Mouse (Mus musculus): Measurements from ENCODE around the gene Trim43b. TPM values are rescaled to one million over a fixed set of nuclear protein-coding genes. Genes with fewer than 3 reads are reported as not detected.
"Not testable (repeated sequence)": the region's sequence is repeated elsewhere in the genome, so short reads cannot be mapped to it uniquely, and the experiment has no call there.

Trim43b gene
- 0.29 and 0.45 TPM in 2 replicates for polyA plus RNA-seq (2011; ENCODE audit: insufficient read depth, insufficient read length, low read depth, missing spikeins)

- not testable (repeated sequence) for H3K4me1 ChIP-seq (ENCODE audit: control insufficient read depth, insufficient read depth, low read length); H3K9ac ChIP-seq (ENCODE audit: low read depth, poor library complexity, severe bottlenecking); H3K9me3 ChIP-seq (replicated peaks; ENCODE audit: control insufficient read depth, insufficient read depth, low read length, poor library complexity, severe bottlenecking); H3K27me3 ChIP-seq (ENCODE audit: control insufficient read depth, insufficient read depth, low read length, poor library complexity, severe bottlenecking); H3K4me3 ChIP-seq (ENCODE audit: low read depth, low read length); H3K36me3 ChIP-seq (ENCODE audit: control insufficient read depth, insufficient read depth, low read length, poor library complexity, severe bottlenecking); H3K27ac ChIP-seq (ENCODE audit: insufficient read depth, low read length)
Measured at GRCm38 (mm10) chr9:89092735-89093134, at the start of gene Trim43b. Trim43b (minus strand) TSS chr9:89092835.

- not testable (repeated sequence) for H3K4me1 ChIP-seq (ENCODE audit: control insufficient read depth, insufficient read depth, low read length); H3K9me3 ChIP-seq (replicated peaks; ENCODE audit: control insufficient read depth, insufficient read depth, low read length, poor library complexity, severe bottlenecking); H3K4me3 ChIP-seq (ENCODE audit: low read depth, low read length); H3K27ac ChIP-seq (ENCODE audit: insufficient read depth, low read length); H3K36me3 ChIP-seq (ENCODE audit: control insufficient read depth, insufficient read depth, low read length, poor library complexity, severe bottlenecking); H3K27me3 ChIP-seq (ENCODE audit: control insufficient read depth, insufficient read depth, low read length, poor library complexity, severe bottlenecking); H3K9ac ChIP-seq (ENCODE audit: low read depth, poor library complexity, severe bottlenecking)
Measured at GRCm38 (mm10) chr9:89104576-89104975, 11.9 kb upstream of the Trim43b start.

- not testable (repeated sequence) for H3K4me1 ChIP-seq (ENCODE audit: control insufficient read depth, insufficient read depth, low read length); H3K9me3 ChIP-seq (replicated peaks; ENCODE audit: control insufficient read depth, insufficient read depth, low read length, poor library complexity, severe bottlenecking); H3K36me3 ChIP-seq (ENCODE audit: control insufficient read depth, insufficient read depth, low read length, poor library complexity, severe bottlenecking); H3K27me3 ChIP-seq (ENCODE audit: control insufficient read depth, insufficient read depth, low read length, poor library complexity, severe bottlenecking); H3K4me3 ChIP-seq (ENCODE audit: low read depth, low read length); H3K9ac ChIP-seq (ENCODE audit: low read depth, poor library complexity, severe bottlenecking); H3K27ac ChIP-seq (ENCODE audit: insufficient read depth, low read length)
Measured at GRCm38 (mm10) chr9:89086746-89087145, 5.9 kb downstream of the Trim43b start.

- not testable (repeated sequence) for H3K27me3 ChIP-seq (ENCODE audit: control insufficient read depth, insufficient read depth, low read length, poor library complexity, severe bottlenecking); H3K4me3 ChIP-seq (ENCODE audit: low read depth, low read length); H3K36me3 ChIP-seq (ENCODE audit: control insufficient read depth, insufficient read depth, low read length, poor library complexity, severe bottlenecking); H3K9me3 ChIP-seq (replicated peaks; ENCODE audit: control insufficient read depth, insufficient read depth, low read length, poor library complexity, severe bottlenecking); H3K27ac ChIP-seq (ENCODE audit: insufficient read depth, low read length); H3K4me1 ChIP-seq (ENCODE audit: control insufficient read depth, insufficient read depth, low read length); H3K9ac ChIP-seq (ENCODE audit: low read depth, poor library complexity, severe bottlenecking)
Measured at GRCm38 (mm10) chr9:89079637-89080036, 13.0 kb downstream of the Trim43b start.

GRCm38 (mm10) chr9:89076508-89076907 lies 16.1 kb downstream of the Trim43b start:
- H3K4me1 ChIP-seq (ENCODE audit: control insufficient read depth, insufficient read depth, low read length); H3K9me3 ChIP-seq (replicated peaks; ENCODE audit: control insufficient read depth, insufficient read depth, low read length, poor library complexity, severe bottlenecking); H3K27ac ChIP-seq (ENCODE audit: insufficient read depth, low read length); H3K9ac ChIP-seq (ENCODE audit: low read depth, poor library complexity, severe bottlenecking); H3K36me3 ChIP-seq (ENCODE audit: control insufficient read depth, insufficient read depth, low read length, poor library complexity, severe bottlenecking); H3K27me3 ChIP-seq (ENCODE audit: control insufficient read depth, insufficient read depth, low read length, poor library complexity, severe bottlenecking); H3K4me3 ChIP-seq (ENCODE audit: low read depth, low read length): not testable (repeated sequence)

GRCm38 (mm10) chr9:89067143-89067501 lies 25.5 kb downstream of the Trim43b start:
- not testable (repeated sequence) for H3K27me3 ChIP-seq (ENCODE audit: control insufficient read depth, insufficient read depth, low read length, poor library complexity, severe bottlenecking)

GRCm38 (mm10) chr9:89066378-89067142 lies 26.1 kb downstream of the Trim43b start:
- H3K9ac ChIP-seq (ENCODE audit: low read depth, poor library complexity, severe bottlenecking); H3K4me3 ChIP-seq (ENCODE audit: low read depth, low read length); H3K9me3 ChIP-seq (replicated peaks; ENCODE audit: control insufficient read depth, insufficient read depth, low read length, poor library complexity, severe bottlenecking); H3K4me1 ChIP-seq (ENCODE audit: control insufficient read depth, insufficient read depth, low read length); H3K36me3 ChIP-seq (ENCODE audit: control insufficient read depth, insufficient read depth, low read length, poor library complexity, severe bottlenecking); H3K27me3 ChIP-seq (ENCODE audit: control insufficient read depth, insufficient read depth, low read length, poor library complexity, severe bottlenecking); H3K27ac ChIP-seq (ENCODE audit: insufficient read depth, low read length): not testable (repeated sequence)

More at GRCm38 (mm10) chr9:89067143-89067501, 25.5 kb downstream of the Trim43b start:
- not testable (repeated sequence) for H3K36me3 ChIP-seq (ENCODE audit: control insufficient read depth, insufficient read depth, low read length, poor library complexity, severe bottlenecking); H3K4me1 ChIP-seq (ENCODE audit: control insufficient read depth, insufficient read depth, low read length); H3K4me3 ChIP-seq (ENCODE audit: low read depth, low read length); H3K27ac ChIP-seq (ENCODE audit: insufficient read depth, low read length); H3K9me3 ChIP-seq (replicated peaks; ENCODE audit: control insufficient read depth, insufficient read depth, low read length, poor library complexity, severe bottlenecking); H3K9ac ChIP-seq (ENCODE audit: low read depth, poor library complexity, severe bottlenecking)

Other genes with a start within 250 kb of the Trim43b start
- not detected in 2 replicates for gene Bcl2a1a, start 135.9 kb downstream of the Trim43b start, polyA plus RNA-seq (2011; ENCODE audit: insufficient read depth, insufficient read length, low read depth, missing spikeins)
- gene Bcl2a1b, start 106.4 kb upstream of the Trim43b start, polyA plus RNA-seq (2011; ENCODE audit: insufficient read depth, insufficient read length, low read depth, missing spikeins): not detected in 2 replicates
- gene Gm29094, start 106.5 kb upstream of the Trim43b start, polyA plus RNA-seq (2011; ENCODE audit: insufficient read depth, insufficient read length, low read depth, missing spikeins): not detected in 2 replicates
- 10.8 and 17.6 TPM in 2 replicates for gene Mthfs, start 117.8 kb upstream of the Trim43b start, polyA plus RNA-seq (2011; ENCODE audit: insufficient read depth, insufficient read length, low read depth, missing spikeins)